8 mouse cellular contexts compared by ENCODE assay signal in the genomic region with DNA sequence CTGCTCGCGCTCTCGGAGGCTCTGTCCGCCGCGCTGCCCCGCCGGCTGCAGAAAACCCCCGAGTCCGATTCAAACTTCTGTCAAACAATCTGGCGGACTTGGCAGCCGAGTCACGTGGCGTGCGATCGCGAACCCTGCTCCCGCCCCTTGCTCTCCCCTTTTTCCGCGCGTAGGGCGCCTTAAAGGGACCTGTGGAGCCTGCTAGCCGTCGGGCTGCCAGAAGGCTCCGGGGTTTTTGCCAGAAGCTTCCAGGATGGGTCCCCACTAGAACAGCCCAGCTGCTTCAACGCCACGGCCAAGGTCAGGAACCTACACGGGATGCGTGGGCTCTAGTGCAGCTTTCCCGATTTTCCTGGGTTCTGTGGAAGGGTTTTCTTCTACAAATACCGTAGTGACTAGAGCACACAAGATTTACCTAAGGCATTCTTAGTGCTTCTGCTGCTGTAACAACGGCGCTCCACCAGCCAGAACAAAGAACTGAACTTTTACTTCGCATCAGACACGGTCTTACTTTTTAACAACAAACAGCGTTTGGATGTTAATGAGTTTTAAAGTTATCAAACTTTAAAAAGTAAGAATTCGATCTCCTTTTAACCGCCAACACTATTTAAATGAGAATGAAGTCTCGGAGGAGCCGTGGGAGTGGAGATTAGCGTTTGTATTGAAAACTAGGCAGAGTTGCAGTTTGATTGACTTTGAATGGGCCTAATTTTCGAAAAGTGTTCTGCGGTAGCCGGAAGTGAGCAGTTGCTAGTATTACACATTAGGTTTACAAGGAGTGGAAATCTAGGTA. TPM values are rescaled to one million over a fixed set of nuclear protein-coding genes. Genes with fewer than 3 reads are reported as not detected.
DNase-seq lines count a peak whose midpoint lies in the region; ATAC-seq and TF ChIP-seq lines count a peak whose summit lies in the region.

Gene Sypl2, minus strand, starts transcription at position 91 of the 793 bp plus-strand sequence.

- peak within 1 kb of the TSS; percentile 48 for H3K4me3 ChIP-seq in forebrain, embryonic 16.5 days (replicated peaks; ENCODE audit: low read length)
- peak within 1 kb of the TSS; percentile 41 for H3K4me3 ChIP-seq in hindbrain, embryonic 15.5 days
- peak within 1 kb of the TSS; percentile 42 for H3K4me3 ChIP-seq in liver, embryonic 12.5 days
- no peak within 1 kb of the TSS for H3K4me3 ChIP-seq in myocyte

- H3K9ac ChIP-seq in forebrain, embryonic 16.5 days (replicated peaks; ENCODE audit: low read depth, low read length) = peak within 1 kb of the TSS; percentile 47
- peak within 1 kb of the TSS; percentile 36 for H3K9ac ChIP-seq in hindbrain, embryonic 15.5 days
- H3K9ac ChIP-seq in liver, embryonic 12.5 days = no peak within 1 kb of the TSS

- no peak for TF ChIP-seq POLR2A in myocyte (IDR thresholded peaks at IDR 0.05; ENCODE audit: insufficient read length, low read depth)

- peaks cover 16% of the 10 kb centered on the region for H3K27me3 ChIP-seq in forebrain, embryonic 16.5 days (replicated peaks; ENCODE audit: control insufficient read depth, insufficient read depth, low read length)
- peaks cover 53% of the 10 kb centered on the region for H3K27me3 ChIP-seq in hindbrain, embryonic 15.5 days
- peaks cover 77% of the 10 kb centered on the region for H3K27me3 ChIP-seq in liver, embryonic 12.5 days (replicated peaks)
- peaks cover 50% of the 10 kb centered on the region for H3K27me3 ChIP-seq in myocyte (ENCODE audit: control insufficient read depth, insufficient read depth, insufficient read length)

- peak; percentile 57 to 82 for DNase-seq in adrenal gland, adult (ENCODE audit: inconsistent age in 2 of 2, low spot score in 1 of 2)
- no peak for DNase-seq in adrenal gland, postnatal 4 days (ENCODE audit: low spot score in 2 of 2)
- peak; percentile 81 for DNase-seq in ZHBTc4 (ENCODE audit: low read depth, low spot score)
- no peak for DNase-seq in ovary, adult 18-20 months (ENCODE audit: low spot score)

- H3K4me1 ChIP-seq in forebrain, embryonic 16.5 days (replicated peaks; ENCODE audit: control insufficient read depth, insufficient read depth, low read length) = peaks cover 16% of the 10 kb centered on the region
- peaks cover 18% of the 10 kb centered on the region for H3K4me1 ChIP-seq in hindbrain, embryonic 15.5 days (replicated peaks)
- peaks cover 9% of the 10 kb centered on the region for H3K4me1 ChIP-seq in liver, embryonic 12.5 days

- peak within 1 kb of the TSS; percentile 82 for H3K4me2 ChIP-seq in forebrain, embryonic 16.5 days (ENCODE audit: low read length)
- H3K4me2 ChIP-seq in hindbrain, embryonic 15.5 days = peak within 1 kb of the TSS; percentile 71
- H3K4me2 ChIP-seq in liver, embryonic 12.5 days = peak within 1 kb of the TSS; percentile 60
- H3K4me2 ChIP-seq in myocyte (ENCODE audit: low read depth) = peak within 1 kb of the TSS; percentile 6

- no peaks in the 10 kb centered on the region for H3K79me2 ChIP-seq in myocyte (ENCODE audit: control insufficient read depth, insufficient read depth)

- ATAC-seq in forebrain, embryonic 16.5 days = peak; percentile 63
- no peak; the same call in 1 of the 2 replicates for ATAC-seq in hindbrain, embryonic 15.5 days (ENCODE audit: low FRiP score, low read depth)
- ATAC-seq in liver, embryonic 12.5 days = no peak

- H3K27ac ChIP-seq in forebrain, embryonic 16.5 days (ENCODE audit: low read length) = no peak within 1 kb of the TSS
- H3K27ac ChIP-seq in hindbrain, embryonic 15.5 days (replicated peaks) = no peak within 1 kb of the TSS
- H3K27ac ChIP-seq in liver, embryonic 12.5 days = no peak within 1 kb of the TSS

- WGBS in forebrain, embryonic 16.5 days = under 1% methylated on average over 43 of the region's 44 CpGs
- WGBS in hindbrain, embryonic 15.5 days = 3% methylated on average over 41 of the region's 44 CpGs
- 7% methylated on average over 44 of the region's 44 CpGs for WGBS in liver, embryonic 12.5 days (ENCODE audit: insufficient replicate concordance)

- no peaks in the 10 kb centered on the region for H3K9me3 ChIP-seq in forebrain, embryonic 16.5 days (ENCODE audit: control insufficient read depth, low read length)
- no peaks in the 10 kb centered on the region for H3K9me3 ChIP-seq in hindbrain, embryonic 15.5 days
- no peaks in the 10 kb centered on the region for H3K9me3 ChIP-seq in liver, embryonic 12.5 days (replicated peaks)

- H3ac ChIP-seq in myocyte (ENCODE audit: control insufficient read depth, insufficient read length) = no peak within 1 kb of the TSS

- H3K36me3 ChIP-seq in forebrain, embryonic 16.5 days (ENCODE audit: control insufficient read depth, insufficient read depth) = no peaks in the 10 kb centered on the region
- no peaks in the 10 kb centered on the region for H3K36me3 ChIP-seq in hindbrain, embryonic 15.5 days
- no peaks in the 10 kb centered on the region for H3K36me3 ChIP-seq in liver, embryonic 12.5 days
- no peaks in the 10 kb centered on the region for H3K36me3 ChIP-seq in myocyte (ENCODE audit: control insufficient read depth, insufficient read depth)

TF ChIP-seq in myocyte, 11 proteins besides CTCF, POLR2A, EP300 and RAD21:
- TF ChIP-seq MAX (IDR thresholded peaks at IDR 0.05; ENCODE audit: low read depth) (no peak), SRF (IDR thresholded peaks at IDR 0.05; ENCODE audit: control insufficient read depth, insufficient read length, low read depth) (no peak), E2F4 (IDR thresholded peaks at IDR 0.05; ENCODE audit: insufficient read depth) (no peak), CEBPB (IDR thresholded peaks at IDR 0.05; ENCODE audit: insufficient read depth, poor library complexity, severe bottlenecking) (no peak), TCF3 (IDR thresholded peaks at IDR 0.05; ENCODE audit: insufficient read length, low read depth) (no peak), USF1 (IDR thresholded peaks at IDR 0.05; ENCODE audit: low read depth) (no peak), MYOG (IDR thresholded peaks at IDR 0.05; ENCODE audit: control insufficient read depth in 1 of 3, insufficient read depth in 1 of 3, insufficient read length in 2 of 3, low read depth in 2 of 3) (no peak), POLR2AphosphoS2 (IDR thresholded peaks at IDR 0.05; ENCODE audit: insufficient read length, low read depth) (no peak), TCF12 (IDR thresholded peaks at IDR 0.05; ENCODE audit: insufficient read depth, poor library complexity, severe bottlenecking) (no peak), MYOD1 (IDR thresholded peaks at IDR 0.05; ENCODE audit: control insufficient read depth in 1 of 3, insufficient read length in 2 of 3, low read depth in 2 of 3) (no peak), REST (IDR thresholded peaks at IDR 0.05; ENCODE audit: insufficient read depth, insufficient read length) (no peak)
TF ChIP-seq in myocyte: peak in this region for 0.

RNA-seq across cellular contexts. Expression of gene Sypl2, which starts in this region (rescaled TPM):
- total RNA-seq in adrenal gland, postnatal 4 days (2021) = 10 to 100 TPM in 1 of 2 experiments, 1 to 10 TPM in 1; 6.7 to 12.2 TPM
- polyA plus RNA-seq in forebrain, embryonic 16.5 days (2015; fragmentation: Nextera tagmentation; extraction: Ambion mirVana) = 1.7 and 2.3 TPM in 2 replicates
- polyA plus RNA-seq in hindbrain, embryonic 15.5 days (2015; fragmentation: Nextera tagmentation; extraction: Ambion mirVana) = 0.47 and 1.2 TPM in 2 replicates
- polyA plus RNA-seq in liver, embryonic 12.5 days (2016; fragmentation: Nextera tagmentation; extraction: Ambion mirVana) = 0.12 and 0.14 TPM in 2 replicates
- polyA plus RNA-seq in myocyte (2012; fragmentation: generic; extraction: Trizol) = 0.28 TPM

Comparison
In these comparisons a context has a peak if more than half of its experiments do, and no peak if none do; other contexts are left out.
1. DNase-seq: peak in adrenal gland, adult (2 of 2) and ZHBTc4 (single experiment); none in adrenal gland, postnatal 4 days (0 of 2) and ovary, adult 18-20 months (single experiment).
2. H3K4me2 ChIP-seq: peak in every context shown above with its lines; median percentile 82 in forebrain, embryonic 16.5 days; 71 in hindbrain, embryonic 15.5 days; 60 in liver, embryonic 12.5 days; 6 in myocyte.